Mouse (Mus musculus) ES-E14 (cell line): Measurements from ENCODE around the gene Arhgap24.

Experiments used
- CHD2 ChIP-seq: IDR thresholded peaks from 2 replicates; pipeline ENCODE4 v1.6.1; 2014; ENCODE audit warnings: mild to moderate bottlenecking, low read depth, low read length, inconsistent platforms
- HCFC1 ChIP-seq: IDR thresholded peaks from 2 replicates; pipeline ENCODE4 v1.6.1; 2012; ENCODE audit warnings: low read length, inconsistent platforms, borderline replicate concordance; ENCODE audit not compliant: insufficient read depth

DNA sequence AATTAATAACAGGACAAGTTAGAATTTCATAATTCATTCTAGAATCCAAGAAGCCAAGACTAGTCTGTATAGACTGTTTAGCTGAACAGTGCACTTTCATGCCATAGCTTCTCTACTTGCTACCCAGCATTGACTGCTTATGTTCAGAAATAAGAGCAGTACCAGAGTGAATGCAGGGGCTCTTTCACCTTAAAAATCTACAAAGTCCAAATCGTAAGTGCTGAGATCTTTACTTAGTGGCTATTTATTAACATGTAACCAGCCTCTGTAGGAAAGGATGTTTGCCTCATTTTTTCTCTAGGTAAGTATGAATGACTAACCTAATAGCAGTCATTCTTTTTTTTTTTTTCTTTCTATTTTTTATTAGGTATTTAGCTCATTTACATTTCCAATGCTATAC is 117.9 kb downstream of the Arhgap24 start:
- TF ChIP-seq HCFC1, result no peak
- TF ChIP-seq CHD2, result no peak
